Mouse (Mus musculus) ES-Bruce4 (cell line): Measurements from ENCODE around the gene Sh3bgrl.

ENCODE experiments used
- CTCF ChIP-seq: IDR thresholded peaks from one replicate; pipeline ENCODE4 v1.8.1; 2011; ENCODE audit warnings: low read depth, low read length
- EP300 ChIP-seq: IDR thresholded peaks from 2 replicates; pipeline ENCODE4 v1.6.1; 2011; ENCODE audit warnings: low read depth, low read length; ENCODE audit not compliant: insufficient read depth
- POLR2A ChIP-seq: IDR thresholded peaks from one replicate; pipeline ENCODE4 v1.8.1; 2011; ENCODE audit warnings: low read length; ENCODE audit not compliant: insufficient read depth

GRCm38 (mm10) chrX:109122670-109123069 lies 27.5 kb downstream of the Sh3bgrl start:
- TF ChIP-seq POLR2A (no peak), EP300 (no peak), CTCF (no peak)
